Mouse (Mus musculus): ENCODE measurements around the gene Kcnmb2. TPM values are rescaled to one million over a fixed set of nuclear protein-coding genes. Genes with fewer than 3 reads are reported as not detected.

The Kcnmb2 gene
- polyA plus RNA-seq (2012; fragmentation: generic; extraction: Trizol): not detected

GRCm38 (mm10) chr3:31902504-31903330, at the start of gene Kcnmb2:
TSS of gene Kcnmb2 (plus strand) at chr3:31902507.
- Histone ChIP-seq H3K36me3 (ENCODE audit: control insufficient read depth, insufficient read depth) (no peaks in the 10 kb centered on the region), H3ac (ENCODE audit: control insufficient read depth, insufficient read length) (no peak within 1 kb of the TSS), H3K4me3 (no peak within 1 kb of the TSS), H3K79me2 (ENCODE audit: control insufficient read depth, insufficient read depth) (no peaks in the 10 kb centered on the region), H3K27me3 (ENCODE audit: control insufficient read depth, insufficient read depth, insufficient read length) (no peaks in the 10 kb centered on the region), H3K4me2 (ENCODE audit: low read depth) (no peak within 1 kb of the TSS)
- TF ChIP-seq POLR2A (IDR thresholded peaks at IDR 0.05; ENCODE audit: insufficient read length, low read depth): no peak
- no peak for TF ChIP-seq TCF3 (IDR thresholded peaks at IDR 0.05; ENCODE audit: insufficient read length, low read depth)
- TF ChIP-seq POLR2AphosphoS2 (IDR thresholded peaks at IDR 0.05; ENCODE audit: insufficient read length, low read depth): no peak
- no peak for TF ChIP-seq USF1 (IDR thresholded peaks at IDR 0.05; ENCODE audit: low read depth)
- no peak for TF ChIP-seq SRF (IDR thresholded peaks at IDR 0.05; ENCODE audit: control insufficient read depth, insufficient read length, low read depth)
- TF ChIP-seq MYOG (IDR thresholded peaks at IDR 0.05; ENCODE audit: control insufficient read depth in 1 of 3, insufficient read depth in 1 of 3, insufficient read length in 2 of 3, low read depth in 2 of 3): no peak
- no peak for TF ChIP-seq CEBPB (IDR thresholded peaks at IDR 0.05; ENCODE audit: insufficient read depth, poor library complexity, severe bottlenecking)
- no peak for TF ChIP-seq MAX (IDR thresholded peaks at IDR 0.05; ENCODE audit: low read depth)
- TF ChIP-seq REST (IDR thresholded peaks at IDR 0.05; ENCODE audit: insufficient read depth, insufficient read length): no peak
- no peak for TF ChIP-seq MYOD1 (IDR thresholded peaks at IDR 0.05; ENCODE audit: control insufficient read depth in 1 of 3, insufficient read length in 2 of 3, low read depth in 2 of 3)
- no peak for TF ChIP-seq TCF12 (IDR thresholded peaks at IDR 0.05; ENCODE audit: insufficient read depth, poor library complexity, severe bottlenecking)
- no peak for TF ChIP-seq E2F4 (IDR thresholded peaks at IDR 0.05; ENCODE audit: insufficient read depth)

GRCm38 (mm10) chr3:31863522-31863921, 38.8 kb upstream of the Kcnmb2 start:
- Histone ChIP-seq H3K36me3 (ENCODE audit: control insufficient read depth, insufficient read depth) (no peaks in the 10 kb centered on the region), H3K4me3 (no peak overlapping the region), H3ac (ENCODE audit: control insufficient read depth, insufficient read length) (no peak overlapping the region), H3K4me2 (ENCODE audit: low read depth) (no peak overlapping the region), H3K27me3 (ENCODE audit: control insufficient read depth, insufficient read depth, insufficient read length) (no peaks in the 10 kb centered on the region), H3K79me2 (ENCODE audit: control insufficient read depth, insufficient read depth) (no peaks in the 10 kb centered on the region)
- TF ChIP-seq USF1 (IDR thresholded peaks at IDR 0.05; ENCODE audit: low read depth): no peak

- Histone ChIP-seq H3K4me2 (ENCODE audit: low read depth) (no peak overlapping the region), H3K36me3 (ENCODE audit: control insufficient read depth, insufficient read depth) (no peaks in the 10 kb centered on the region), H3K79me2 (ENCODE audit: control insufficient read depth, insufficient read depth) (no peaks in the 10 kb centered on the region), H3K27me3 (ENCODE audit: control insufficient read depth, insufficient read depth, insufficient read length) (no peaks in the 10 kb centered on the region), H3ac (ENCODE audit: control insufficient read depth, insufficient read length) (no peak overlapping the region), H3K4me3 (no peak overlapping the region)
- TF ChIP-seq POLR2AphosphoS2 (IDR thresholded peaks at IDR 0.05; ENCODE audit: insufficient read length, low read depth): no peak
- TF ChIP-seq USF1 (IDR thresholded peaks at IDR 0.05; ENCODE audit: low read depth): no peak
- no peak for TF ChIP-seq CEBPB (IDR thresholded peaks at IDR 0.05; ENCODE audit: insufficient read depth, poor library complexity, severe bottlenecking)
- no peak for TF ChIP-seq MAX (IDR thresholded peaks at IDR 0.05; ENCODE audit: low read depth)
- no peak for TF ChIP-seq POLR2A (IDR thresholded peaks at IDR 0.05; ENCODE audit: insufficient read length, low read depth)
- no peak for TF ChIP-seq TCF12 (IDR thresholded peaks at IDR 0.05; ENCODE audit: insufficient read depth, poor library complexity, severe bottlenecking)
- TF ChIP-seq SRF (IDR thresholded peaks at IDR 0.05; ENCODE audit: control insufficient read depth, insufficient read length, low read depth): no peak
- no peak for TF ChIP-seq MYOG (IDR thresholded peaks at IDR 0.05; ENCODE audit: control insufficient read depth in 1 of 3, insufficient read depth in 1 of 3, insufficient read length in 2 of 3, low read depth in 2 of 3)
- TF ChIP-seq REST (IDR thresholded peaks at IDR 0.05; ENCODE audit: insufficient read depth, insufficient read length): no peak
- no peak for TF ChIP-seq TCF3 (IDR thresholded peaks at IDR 0.05; ENCODE audit: insufficient read length, low read depth)
Observed at GRCm38 (mm10) chr3:31864070-31864469, 38.2 kb upstream of the Kcnmb2 start.

GRCm38 (mm10) chr3:31871461-31871860, 30.8 kb upstream of the Kcnmb2 start:
- no peak overlapping the region for H3ac ChIP-seq (ENCODE audit: control insufficient read depth, insufficient read length)
- H3K4me3 ChIP-seq: no peak overlapping the region
- H3K36me3 ChIP-seq (ENCODE audit: control insufficient read depth, insufficient read depth): no peaks in the 10 kb centered on the region
- no peaks in the 10 kb centered on the region for H3K79me2 ChIP-seq (ENCODE audit: control insufficient read depth, insufficient read depth)
- no peak overlapping the region for H3K4me2 ChIP-seq (ENCODE audit: low read depth)
- H3K27me3 ChIP-seq (ENCODE audit: control insufficient read depth, insufficient read depth, insufficient read length): no peaks in the 10 kb centered on the region
- TF ChIP-seq E2F4 (IDR thresholded peaks at IDR 0.05; ENCODE audit: insufficient read depth): no peak
- no peak for TF ChIP-seq MYOD1 (IDR thresholded peaks at IDR 0.05; ENCODE audit: control insufficient read depth in 1 of 3, insufficient read length in 2 of 3, low read depth in 2 of 3)
- no peak for TF ChIP-seq SRF (IDR thresholded peaks at IDR 0.05; ENCODE audit: control insufficient read depth, insufficient read length, low read depth)
- no peak for TF ChIP-seq POLR2A (IDR thresholded peaks at IDR 0.05; ENCODE audit: insufficient read length, low read depth)
- TF ChIP-seq TCF12 (IDR thresholded peaks at IDR 0.05; ENCODE audit: insufficient read depth, poor library complexity, severe bottlenecking): no peak
- TF ChIP-seq CEBPB (IDR thresholded peaks at IDR 0.05; ENCODE audit: insufficient read depth, poor library complexity, severe bottlenecking): no peak
- TF ChIP-seq TCF3 (IDR thresholded peaks at IDR 0.05; ENCODE audit: insufficient read length, low read depth): no peak
- no peak for TF ChIP-seq REST (IDR thresholded peaks at IDR 0.05; ENCODE audit: insufficient read depth, insufficient read length)
- TF ChIP-seq MYOG (IDR thresholded peaks at IDR 0.05; ENCODE audit: control insufficient read depth in 1 of 3, insufficient read depth in 1 of 3, insufficient read length in 2 of 3, low read depth in 2 of 3): no peak
- TF ChIP-seq POLR2AphosphoS2 (IDR thresholded peaks at IDR 0.05; ENCODE audit: insufficient read length, low read depth): no peak
- no peak for TF ChIP-seq MAX (IDR thresholded peaks at IDR 0.05; ENCODE audit: low read depth)
- TF ChIP-seq USF1 (IDR thresholded peaks at IDR 0.05; ENCODE audit: low read depth): no peak
